Mouse (Mus musculus): ENCODE measurements around the gene Grap2. TPM values are rescaled to one million over a fixed set of nuclear protein-coding genes. Genes with fewer than 3 reads are reported as not detected.

The Grap2 gene
- polyA plus RNA-seq, 1 experiment from 2014 or later = 1.5 TPM

GRCm38 (mm10) chr15:80563634-80564208 is 8.7 kb upstream of the Grap2 start:
- no peaks in the 10 kb centered on the region for H3K4me1 ChIP-seq (replicated peaks; ENCODE audit: control insufficient read depth, insufficient read depth, low read length)
- WGBS = 88% methylated on average over 6 of the region's 6 CpGs
- ATAC-seq (ENCODE audit: low read depth) = no peak
- H3K9me3 ChIP-seq (ENCODE audit: control insufficient read depth, low read length) = no peaks in the 10 kb centered on the region
- no peaks in the 10 kb centered on the region; the same call in 1 of the 2 replicates for H3K27me3 ChIP-seq (ENCODE audit: control insufficient read depth, insufficient read depth, low read depth, low read length)
- no peaks in the 10 kb centered on the region for H3K36me3 ChIP-seq (ENCODE audit: control insufficient read depth, insufficient read depth, low read length)
- no peak overlapping the region for H3K4me2 ChIP-seq (ENCODE audit: low read depth, low read length)
- no peak overlapping the region for H3K4me3 ChIP-seq (ENCODE audit: low read length)
- no peak overlapping the region for H3K9ac ChIP-seq (ENCODE audit: low read length)
- no peak overlapping the region for H3K27ac ChIP-seq (ENCODE audit: low read length)

GRCm38 (mm10) chr15:80565106-80565665 is 7.2 kb upstream of the Grap2 start, which contains the start of gene Enthd1:
Gene Enthd1 (minus strand): TSS chr15:80565156.
- H3K4me2 ChIP-seq (ENCODE audit: low read depth, low read length) = no peak within 1 kb of the TSS
- H3K4me3 ChIP-seq (ENCODE audit: low read length) = no peak within 1 kb of the TSS
- WGBS = 79% methylated on average over 19 of the region's 19 CpGs
- H3K36me3 ChIP-seq (ENCODE audit: control insufficient read depth, insufficient read depth, low read length) = no peaks in the 10 kb centered on the region
- H3K27me3 ChIP-seq (ENCODE audit: control insufficient read depth, insufficient read depth, low read depth, low read length) = no peaks in the 10 kb centered on the region
- no peaks in the 10 kb centered on the region for H3K4me1 ChIP-seq (replicated peaks; ENCODE audit: control insufficient read depth, insufficient read depth, low read length)
- no peak within 1 kb of the TSS for H3K9ac ChIP-seq (ENCODE audit: low read length)
- no peak within 1 kb of the TSS for H3K27ac ChIP-seq (ENCODE audit: low read length)
- no peak for ATAC-seq (ENCODE audit: low read depth)
- H3K9me3 ChIP-seq (ENCODE audit: control insufficient read depth, low read length) = no peaks in the 10 kb centered on the region

DNA sequence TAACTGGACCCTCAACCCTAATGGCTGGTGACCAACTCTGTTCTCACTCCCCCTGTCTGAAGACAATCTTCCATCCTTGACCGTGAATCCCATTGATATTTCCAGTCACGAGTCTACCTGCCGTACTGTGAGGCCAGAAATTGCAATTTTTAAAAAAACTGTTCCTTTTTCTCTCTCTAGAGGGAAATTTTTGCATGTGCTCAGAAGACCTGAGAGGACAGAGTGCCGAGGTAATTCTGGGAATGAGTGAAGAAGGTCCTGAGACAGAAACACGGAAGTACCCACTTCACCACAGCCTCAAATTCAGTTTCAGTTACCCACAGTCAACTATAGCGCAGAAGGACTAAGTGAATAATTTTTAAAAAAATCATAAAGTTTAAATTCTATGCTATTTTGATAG is 5.7 kb upstream of the Grap2 start:
- Histone ChIP-seq H3K36me3 (ENCODE audit: control insufficient read depth, insufficient read depth, low read length) (no peaks in the 10 kb centered on the region), H3K27me3 (ENCODE audit: control insufficient read depth, insufficient read depth, low read depth, low read length) (no peaks in the 10 kb centered on the region), H3K27ac (ENCODE audit: low read length) (no peak overlapping the region), H3K9me3 (ENCODE audit: control insufficient read depth, low read length) (no peaks in the 10 kb centered on the region), H3K4me2 (ENCODE audit: low read depth, low read length) (no peak overlapping the region), H3K4me1 (replicated peaks; ENCODE audit: control insufficient read depth, insufficient read depth, low read length) (no peaks in the 10 kb centered on the region), H3K4me3 (ENCODE audit: low read length) (no peak overlapping the region), H3K9ac (ENCODE audit: low read length) (no peak overlapping the region)
- ATAC-seq (ENCODE audit: low read depth) = no peak
- WGBS = 88% methylated on average over 6 of the region's 6 CpGs

- no peak overlapping the region for H3K27ac ChIP-seq (ENCODE audit: low read length)
- H3K9ac ChIP-seq (ENCODE audit: low read length) = no peak overlapping the region
- H3K4me1 ChIP-seq (replicated peaks; ENCODE audit: control insufficient read depth, insufficient read depth, low read length) = no peaks in the 10 kb centered on the region
- H3K4me2 ChIP-seq (ENCODE audit: low read depth, low read length) = no peak overlapping the region
- H3K27me3 ChIP-seq (ENCODE audit: control insufficient read depth, insufficient read depth, low read depth, low read length) = no peaks in the 10 kb centered on the region
- no peaks in the 10 kb centered on the region for H3K9me3 ChIP-seq (ENCODE audit: control insufficient read depth, low read length)
- 75% methylated on average over 3 of the region's 3 CpGs for WGBS
- no peak overlapping the region for H3K4me3 ChIP-seq (ENCODE audit: low read length)
- ATAC-seq (ENCODE audit: low read depth) = no peak
- no peaks in the 10 kb centered on the region for H3K36me3 ChIP-seq (ENCODE audit: control insufficient read depth, insufficient read depth, low read length)
These were observed 5.3 kb upstream of the Grap2 start for GRCm38 (mm10) chr15:80567139-80567538.

- peaks cover 2% of the 10 kb centered on the region; the same call in 1 of the 2 replicates for H3K27me3 ChIP-seq (ENCODE audit: control insufficient read depth, insufficient read depth, low read depth, low read length)
- no peak overlapping the region for H3K4me3 ChIP-seq (ENCODE audit: low read length)
- H3K27ac ChIP-seq (ENCODE audit: low read length) = no peak overlapping the region
- no peak overlapping the region for H3K4me2 ChIP-seq (ENCODE audit: low read depth, low read length)
- no peaks in the 10 kb centered on the region for H3K36me3 ChIP-seq (ENCODE audit: control insufficient read depth, insufficient read depth, low read length)
- no peak for ATAC-seq (ENCODE audit: low read depth)
- H3K9ac ChIP-seq (ENCODE audit: low read length) = no peak overlapping the region
- no peaks in the 10 kb centered on the region for H3K9me3 ChIP-seq (ENCODE audit: control insufficient read depth, low read length)
- H3K4me1 ChIP-seq (replicated peaks; ENCODE audit: control insufficient read depth, insufficient read depth, low read length) = no peaks in the 10 kb centered on the region
- WGBS = 34% methylated on average over 4 of the region's 4 CpGs
These were observed 4.7 kb upstream of the Grap2 start for GRCm38 (mm10) chr15:80567731-80568130.

GRCm38 (mm10) chr15:80569205-80569604 is 3.2 kb upstream of the Grap2 start:
- Histone ChIP-seq H3K9ac (ENCODE audit: low read length) (no peak overlapping the region), H3K27me3 (ENCODE audit: control insufficient read depth, insufficient read depth, low read depth, low read length) (peaks cover 2% of the 10 kb centered on the region; the same call in 1 of the 2 replicates), H3K9me3 (ENCODE audit: control insufficient read depth, low read length) (no peaks in the 10 kb centered on the region), H3K4me2 (ENCODE audit: low read depth, low read length) (no peak overlapping the region), H3K36me3 (ENCODE audit: control insufficient read depth, insufficient read depth, low read length) (no peaks in the 10 kb centered on the region), H3K27ac (ENCODE audit: low read length) (no peak overlapping the region), H3K4me1 (replicated peaks; ENCODE audit: control insufficient read depth, insufficient read depth, low read length) (no peaks in the 10 kb centered on the region), H3K4me3 (ENCODE audit: low read length) (no peak overlapping the region)
- WGBS = 44% methylated on average over 7 of the region's 7 CpGs
- no peak for ATAC-seq (ENCODE audit: low read depth)

DNA sequence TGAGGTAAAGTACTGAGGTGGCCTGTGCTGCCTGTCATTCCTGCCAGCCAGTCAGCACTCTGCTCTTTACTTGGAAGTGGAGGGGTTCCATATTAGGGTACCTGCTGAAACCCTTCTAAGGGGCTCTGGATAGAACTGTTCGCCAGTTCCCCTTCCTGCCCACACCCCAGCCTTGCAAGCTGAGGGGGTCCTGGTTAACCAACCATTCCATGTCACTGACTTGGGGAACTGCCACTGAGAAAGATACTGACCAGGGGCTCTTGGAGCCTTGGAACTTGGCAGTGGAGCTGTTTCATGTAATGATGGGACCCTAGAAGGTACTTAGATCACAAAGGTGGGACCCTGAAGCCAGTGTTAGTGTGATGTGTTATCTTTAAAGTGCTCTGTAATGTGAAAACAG is 2.2 kb upstream of the Grap2 start:
- Histone ChIP-seq H3K36me3 (ENCODE audit: control insufficient read depth, insufficient read depth, low read length) (no peaks in the 10 kb centered on the region), H3K4me2 (ENCODE audit: low read depth, low read length) (no peak overlapping the region), H3K27ac (ENCODE audit: low read length) (no peak overlapping the region), H3K27me3 (ENCODE audit: control insufficient read depth, insufficient read depth, low read depth, low read length) (peaks cover 2% of the 10 kb centered on the region; the same call in 1 of the 2 replicates), H3K4me3 (ENCODE audit: low read length) (no peak overlapping the region), H3K4me1 (replicated peaks; ENCODE audit: control insufficient read depth, insufficient read depth, low read length) (no peaks in the 10 kb centered on the region), H3K9me3 (ENCODE audit: control insufficient read depth, low read length) (no peaks in the 10 kb centered on the region), H3K9ac (ENCODE audit: low read length) (no peak overlapping the region)
- no peak for ATAC-seq (ENCODE audit: low read depth)
- WGBS = 71% methylated on average over 1 of the region's 1 CpGs

DNA sequence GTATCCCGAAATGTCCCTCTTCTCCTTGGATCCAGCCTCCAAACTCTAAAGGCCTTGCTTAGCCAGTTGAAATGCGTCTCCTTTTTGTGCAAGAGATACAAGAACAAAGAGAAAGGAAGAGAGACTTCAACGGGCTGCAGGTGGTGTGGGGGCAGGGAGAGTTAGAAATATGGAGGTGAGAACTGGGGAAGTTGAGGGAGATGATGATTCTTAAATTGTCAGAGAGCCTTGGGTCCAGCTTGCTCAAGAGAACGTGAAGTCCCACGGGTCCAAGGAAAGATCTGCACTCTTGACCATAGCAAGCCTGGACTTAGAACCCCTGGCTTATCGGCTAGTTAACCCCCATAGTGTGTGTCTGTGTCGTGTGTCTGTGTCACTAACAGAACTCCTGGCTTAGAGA is 783 bp upstream of the Grap2 start:
- Histone ChIP-seq H3K4me2 (ENCODE audit: low read depth, low read length) (no peak overlapping the region), H3K27me3 (ENCODE audit: control insufficient read depth, insufficient read depth, low read depth, low read length) (peaks cover 3% of the 10 kb centered on the region; the same call in 1 of the 2 replicates), H3K9me3 (ENCODE audit: control insufficient read depth, low read length) (no peaks in the 10 kb centered on the region), H3K4me1 (replicated peaks; ENCODE audit: control insufficient read depth, insufficient read depth, low read length) (no peaks in the 10 kb centered on the region), H3K9ac (ENCODE audit: low read length) (no peak overlapping the region), H3K4me3 (ENCODE audit: low read length) (no peak overlapping the region), H3K27ac (ENCODE audit: low read length) (no peak overlapping the region), H3K36me3 (ENCODE audit: control insufficient read depth, insufficient read depth, low read length) (no peaks in the 10 kb centered on the region)
- ATAC-seq (ENCODE audit: low read depth) = no peak
- 69% methylated on average over 7 of the region's 7 CpGs for WGBS

GRCm38 (mm10) chr15:80572811-80573520 is 572 bp downstream of the Grap2 start:
- Histone ChIP-seq H3K36me3 (ENCODE audit: control insufficient read depth, insufficient read depth, low read length) (no peaks in the 10 kb centered on the region), H3K9ac (ENCODE audit: low read length) (no peak overlapping the region), H3K4me3 (ENCODE audit: low read length) (no peak overlapping the region), H3K4me2 (ENCODE audit: low read depth, low read length) (no peak overlapping the region), H3K9me3 (ENCODE audit: control insufficient read depth, low read length) (no peaks in the 10 kb centered on the region), H3K4me1 (replicated peaks; ENCODE audit: control insufficient read depth, insufficient read depth, low read length) (no peaks in the 10 kb centered on the region), H3K27ac (ENCODE audit: low read length) (no peak overlapping the region), H3K27me3 (ENCODE audit: control insufficient read depth, insufficient read depth, low read depth, low read length) (peaks cover 10% of the 10 kb centered on the region; the same call in 1 of the 2 replicates)
- 65% methylated on average over 9 of the region's 9 CpGs for WGBS
- no peak for ATAC-seq (ENCODE audit: low read depth)
